Mouse (Mus musculus) ES-E14 (cell line): Measurements from ENCODE around the gene Gm9803. TPM values are rescaled to one million over a fixed set of nuclear protein-coding genes. Genes with fewer than 3 reads are reported as not detected.

ENCODE experiments used
- DNase-seq: peaks from one replicate; pipeline ENCODE4 v3.0.0-alpha.2; 2013; ENCODE audit warnings: low read depth, low spot score
- H3K27ac ChIP-seq: 2 replicates; pipeline ENCODE4 v1.5.1; 2012; ENCODE audit warnings: low read depth, mild to moderate bottlenecking, low read length, moderate library complexity, mixed read lengths; ENCODE audit not compliant: poor library complexity, insufficient read depth, severe bottlenecking
- H3K36me3 ChIP-seq: 2 replicates; pipeline ENCODE4 v1.6.1; 2012; ENCODE audit warnings: mild to moderate bottlenecking, low read length, moderate library complexity, mixed read lengths; ENCODE audit not compliant: control insufficient read depth, poor library complexity, insufficient read depth, severe bottlenecking
- H3K4me1 ChIP-seq, 2 experiments: fragments of 150-350 bp in 1 of 2; sonication (generic) in 1 of 2; 2 replicates each; pipeline ENCODE4 v1.6.1; 2012; ENCODE audit warnings: low read length in 2 of 2, mild to moderate bottlenecking in 1 of 2, mixed read lengths in 1 of 2; ENCODE audit not compliant: control insufficient read depth in 2 of 2, insufficient read depth in 2 of 2, poor library complexity in 1 of 2
- H3K4me3 ChIP-seq, 2 experiments: fragments of 150-350 bp in 1 of 2; sonication (generic) in 1 of 2; 2 replicates each; pipeline ENCODE4 v1.5.1; 2012; ENCODE audit warnings: low read length in 2 of 2, low read depth in 1 of 2, mild to moderate bottlenecking in 1 of 2, mixed read lengths in 1 of 2; ENCODE audit not compliant: insufficient read depth in 1 of 2, poor library complexity in 1 of 2, severe bottlenecking in 1 of 2
- H3K9ac ChIP-seq: 2 replicates; pipeline ENCODE4 v1.6.1; 2012; ENCODE audit warnings: low read depth, mild to moderate bottlenecking, low read length, mixed read lengths; ENCODE audit not compliant: poor library complexity, insufficient read depth, severe bottlenecking
- H3K9me3 ChIP-seq: fragments of 150-350 bp; sonication (generic); 2 replicates; pipeline ENCODE4 v1.6.1; 2012; ENCODE audit warnings: low read depth, mild to moderate bottlenecking, low read length; ENCODE audit not compliant: control insufficient read depth, insufficient read depth
- CHD2 ChIP-seq: IDR thresholded peaks from 2 replicates; pipeline ENCODE4 v1.6.1; 2014; ENCODE audit warnings: mild to moderate bottlenecking, low read depth, low read length, inconsistent platforms
- HCFC1 ChIP-seq: IDR thresholded peaks from 2 replicates; pipeline ENCODE4 v1.6.1; 2012; ENCODE audit warnings: low read length, inconsistent platforms, borderline replicate concordance; ENCODE audit not compliant: insufficient read depth
- MAFK ChIP-seq: IDR thresholded peaks from 2 replicates; pipeline ENCODE4 v1.6.1; 2014; ENCODE audit warnings: mild to moderate bottlenecking, low read depth, low read length, inconsistent platforms; ENCODE audit not compliant: insufficient read depth
- ZC3H11A ChIP-seq: IDR thresholded peaks from 2 replicates; pipeline ENCODE4 v1.6.1; 2012; ENCODE audit warnings: low read depth, mild to moderate bottlenecking, inconsistent platforms, low read length, borderline replicate concordance
- ZNF384 ChIP-seq: IDR thresholded peaks from 2 replicates; pipeline ENCODE4 v1.6.1; 2012; ENCODE audit warnings: low read depth, low read length, inconsistent platforms
- in situ Hi-C, 2 experiments: fragments of 600-800 bp; cut with MboI; formaldehyde crosslinking; loops; one replicate each; pipeline ENCODE4 v1.15.1; 2025; ENCODE audit warnings: low sequenced_read_pairs in 2 of 2, inconsistent platforms in 1 of 2; ENCODE audit not compliant: unreplicated experiment in 2 of 2
- total RNA-seq: library from RNA; depleted of rRNA; stranded (reverse); fragments of 300-350 nt; gene quantifications from 2 replicates; pipeline ENCODE4 v1.2.3, GENCODE M21; 2012

The Gm9803 gene
- total RNA-seq, 1 experiment, result 20.6 TPM

- DNase-seq, result no peak
- TF ChIP-seq ZC3H11A, result no peak
- Histone ChIP-seq H3K4me3 (peak overlapping the region; percentile 84 to 91), H3K36me3 (peaks cover 7% of the 10 kb centered on the region), H3K9ac (peak overlapping the region; percentile 91), H3K9me3 (no peaks in the 10 kb centered on the region), H3K27ac (no peak overlapping the region), H3K4me1 (peaks cover 0 to 7% of the 10 kb centered on the region in 2 experiments; a peak in 1 of 4 replicates)
- in situ Hi-C loops, result no loop called here
Observed at GRCm38 (mm10) chr10:43539746-43540310, 15.9 kb downstream of the Gm9803 start.

GRCm38 (mm10) chr10:43540442-43541152 is 16.7 kb downstream of the Gm9803 start, which contains the start of gene 1700021F05Rik:
Gene 1700021F05Rik, minus strand, starts transcription at chr10:43540994.
- in situ Hi-C loops, result no loop called here
- Histone ChIP-seq H3K36me3 (peaks cover 7% of the 10 kb centered on the region), H3K4me3 (peak within 1 kb of the TSS; percentile 84 to 91), H3K9me3 (no peaks in the 10 kb centered on the region), H3K4me1 (peaks cover 0 to 7% of the 10 kb centered on the region in 2 experiments; a peak in 1 of 4 replicates), H3K9ac (peak within 1 kb of the TSS; percentile 91), H3K27ac (peak within 1 kb of the TSS; percentile 45)
- TF ChIP-seq CHD2, result no peak
- TF ChIP-seq ZNF384, result no peak
- peak; percentile 70 for TF ChIP-seq HCFC1
- peak; percentile 87 for DNase-seq

- Histone ChIP-seq H3K4me3 (no peak overlapping the region), H3K9me3 (no peaks in the 10 kb centered on the region), H3K36me3 (peaks cover 5% of the 10 kb centered on the region), H3K27ac (no peak overlapping the region), H3K4me1 (peaks cover 0 to 7% of the 10 kb centered on the region in 2 experiments; a peak in 1 of 4 replicates), H3K9ac (no peak overlapping the region)
- TF ChIP-seq CHD2 (no peak), ZNF384 (no peak), MAFK (no peak), ZC3H11A (no peak), HCFC1 (no peak)
- DNase-seq, result no peak
- in situ Hi-C loops, result no loop called here
Observed at GRCm38 (mm10) chr10:43541153-43541544, 17.3 kb downstream of the Gm9803 start.

- no peak overlapping the region for H3K4me3 ChIP-seq
- H3K9ac ChIP-seq, result no peak overlapping the region
- no peaks in the 10 kb centered on the region for H3K9me3 ChIP-seq
- H3K4me1 ChIP-seq, result peaks cover 8% of the 10 kb centered on the region in 2 experiments
- no peak for DNase-seq
- no peak overlapping the region for H3K27ac ChIP-seq
- TF ChIP-seq HCFC1 (no peak), MAFK (no peak), ZC3H11A (no peak), CHD2 (no peak)
- no peaks in the 10 kb centered on the region for H3K36me3 ChIP-seq
- in situ Hi-C loops, result no loop called here
Observed at GRCm38 (mm10) chr10:43549411-43549810, 25.5 kb downstream of the Gm9803 start.

- in situ Hi-C loops, result no loop called here
- H3K9ac ChIP-seq, result peak overlapping the region; percentile 4; the same call in 1 of the 2 replicates
- TF ChIP-seq ZC3H11A (no peak), CHD2 (no peak)
Observed at GRCm38 (mm10) chr10:43550923-43551322, 27.0 kb downstream of the Gm9803 start.

More at GRCm38 (mm10) chr10:43550923-43551322, 27.0 kb downstream of the Gm9803 start:
- Histone ChIP-seq H3K27ac (peak overlapping the region; percentile 29), H3K4me3 (peak overlapping the region in 1 of 2 experiments; percentile 14; a peak in 1 of 4 replicates), H3K9me3 (no peaks in the 10 kb centered on the region), H3K36me3 (no peaks in the 10 kb centered on the region), H3K4me1 (peaks cover 8% of the 10 kb centered on the region in 2 experiments)
- DNase-seq, result no peak
